Mouse (Mus musculus): ENCODE measurements around the gene Pidd1.

GRCm38 (mm10) chr7:141485186-141485585, 41.4 kb upstream of the Pidd1 start:
- TF ChIP-seq CTCF (IDR thresholded peaks at IDR 0.05; ENCODE audit: insufficient read depth, low read length) (no peak), POLR2A (IDR thresholded peaks at IDR 0.05; ENCODE audit: borderline replicate concordance, extremely low read depth, low read depth, low read length) (no peak)

Data from lung, adult 2 months (tissue).